In the genomic region with DNA sequence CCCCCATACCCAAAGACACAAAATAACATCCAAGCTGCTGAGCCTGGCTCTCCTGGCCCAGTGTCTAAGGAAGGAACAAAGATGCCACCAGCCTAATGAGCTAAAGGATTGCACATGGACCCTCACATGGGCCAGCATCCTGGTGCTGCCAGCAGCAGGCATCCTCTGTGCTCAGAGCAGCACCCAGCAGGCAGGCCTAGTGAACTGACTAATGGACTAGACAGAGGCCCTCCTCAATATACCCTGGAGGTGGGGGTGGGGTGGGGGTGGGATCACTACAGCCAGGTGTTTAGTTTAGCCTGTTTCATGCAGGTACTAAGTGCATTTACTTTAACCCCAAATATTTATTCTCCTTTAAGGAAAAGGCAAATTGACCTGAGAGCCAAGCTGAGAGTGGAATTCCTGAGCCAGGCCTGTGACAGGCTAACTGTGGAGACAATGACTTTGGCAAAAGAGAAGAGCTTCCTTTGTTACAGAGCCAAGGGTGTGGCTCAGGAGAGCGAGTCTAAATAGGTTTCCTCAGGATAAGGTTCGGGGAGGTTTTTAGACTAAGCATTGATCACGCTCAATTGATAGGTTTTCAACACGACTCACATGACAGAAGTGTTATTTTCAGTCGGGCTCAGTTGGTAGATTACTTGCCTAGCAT, we compare ENCODE assay signal across 19 mouse cellular contexts. TPM values are rescaled to one million over a fixed set of nuclear protein-coding genes. Genes with fewer than 3 reads are reported as not detected.
DNase-seq lines count a peak whose midpoint lies in the region; ATAC-seq lines count a peak whose summit lies in the region.
"Had no signal": no experiment of that assay in that cellular context is flagged by ENCODE, and none has a peak within 500 bp of the region (broad histone marks: within the 10 kb centered on the region; RNA-seq: fewer than 3 reads in every experiment).

No protein-coding gene starts in this region.

- peak; percentile 36 for DNase-seq in cerebellum, adult 9-10 months
- DNase-seq in midbrain, embryonic 10.5 days (ENCODE audit: low spot score), result no peak
- DNase-seq in midbrain, embryonic 11.5 days (ENCODE audit: low spot score, missing footprints), result no peak
- DNase-seq in spleen, postnatal 4 days (ENCODE audit: low spot score in 2 of 2), result no peak
- no peak for DNase-seq in urinary bladder, adult 2 months (ENCODE audit: low spot score)
- no peak for DNase-seq in kidney, postnatal 14 days
- DNase-seq: adrenal gland, adult 2 months; heart, postnatal 14 days; kidney, postnatal 4 days; right cerebral cortex, adult 18-20 months; thymus, postnatal 4 days had no signal

- 64% methylated on average over 5 of the region's 5 CpGs for WGBS in midbrain, embryonic 10.5 days
- 54% methylated on average over 5 of the region's 5 CpGs for WGBS in midbrain, embryonic 11.5 days
- 48% methylated on average over 5 of the region's 5 CpGs for WGBS in forebrain, embryonic 15.5 days

- H3K27ac ChIP-seq in midbrain, embryonic 10.5 days (replicated peaks), result 0 out of 2 replicates have a peak overlapping the region, but pooled peaks have one; percentile 30
- no peak overlapping the region for H3K27ac ChIP-seq in midbrain, embryonic 11.5 days (ENCODE audit: low read depth, low read length)
- H3K27ac ChIP-seq in forebrain, embryonic 15.5 days (replicated peaks), result peak overlapping the region; percentile 27; the same call in 1 of the 2 replicates
- H3K27ac ChIP-seq: hindbrain, embryonic 14.5 days; limb, embryonic 15.5 days; liver, embryonic 15.5 days; neural tube, embryonic 12.5 days had no signal

- peaks cover 15% of the 10 kb centered on the region for H3K4me1 ChIP-seq in midbrain, embryonic 10.5 days
- H3K4me1 ChIP-seq in midbrain, embryonic 11.5 days (ENCODE audit: control insufficient read depth, insufficient read depth, low read length), result peaks cover 11% of the 10 kb centered on the region
- peaks cover 10% of the 10 kb centered on the region for H3K4me1 ChIP-seq in forebrain, embryonic 15.5 days
- H3K4me1 ChIP-seq: limb, embryonic 15.5 days; liver, embryonic 15.5 days had no signal

- peaks cover 16% of the 10 kb centered on the region; the same call in 1 of the 2 replicates for H3K27me3 ChIP-seq in midbrain, embryonic 10.5 days (ENCODE audit: low read depth, poor library complexity, severe bottlenecking)
- H3K27me3 ChIP-seq in midbrain, embryonic 11.5 days (ENCODE audit: control insufficient read depth, insufficient read depth, low read length), result no peaks in the 10 kb centered on the region; the same call in 1 of the 2 replicates
- no peaks in the 10 kb centered on the region for H3K27me3 ChIP-seq in forebrain, embryonic 15.5 days
- H3K27me3 ChIP-seq: limb, embryonic 15.5 days; liver, embryonic 15.5 days; neural tube, embryonic 12.5 days had no signal

- H3K4me2 ChIP-seq in midbrain, embryonic 11.5 days, result no peak overlapping the region
- H3K4me2 ChIP-seq in forebrain, embryonic 15.5 days (replicated peaks), result no peak overlapping the region
- H3K4me2 ChIP-seq: heart, embryonic 12.5 days; hindbrain, embryonic 14.5 days; limb, embryonic 15.5 days; liver, embryonic 15.5 days; neural tube, embryonic 12.5 days had no signal

- no peak overlapping the region for H3K9ac ChIP-seq in midbrain, embryonic 11.5 days (ENCODE audit: low read length)
- H3K9ac ChIP-seq in forebrain, embryonic 15.5 days (replicated peaks), result no peak overlapping the region
- H3K9ac ChIP-seq: heart, embryonic 12.5 days; hindbrain, embryonic 14.5 days; limb, embryonic 15.5 days; liver, embryonic 15.5 days; neural tube, embryonic 12.5 days had no signal

- ATAC-seq in cerebellum, adult (ENCODE audit: insufficient number of reproducible peaks, low FRiP score, low TSS enrichment), result no peak
- no peak for ATAC-seq in midbrain, embryonic 11.5 days (ENCODE audit: low FRiP score)
- ATAC-seq in forebrain, embryonic 15.5 days (replicated peaks), result peak; percentile 44; the same call in 1 of the 2 replicates

- H3K9me3 ChIP-seq in midbrain, embryonic 10.5 days (replicated peaks), result no peaks in the 10 kb centered on the region
- no peaks in the 10 kb centered on the region for H3K9me3 ChIP-seq in midbrain, embryonic 11.5 days (ENCODE audit: control insufficient read depth, low read length)
- no peaks in the 10 kb centered on the region for H3K9me3 ChIP-seq in forebrain, embryonic 15.5 days
- H3K9me3 ChIP-seq: heart, embryonic 12.5 days; limb, embryonic 15.5 days; liver, embryonic 15.5 days; neural tube, embryonic 12.5 days had no signal

- H3K4me3 ChIP-seq in midbrain, embryonic 10.5 days, result no peak overlapping the region
- H3K4me3 ChIP-seq in midbrain, embryonic 11.5 days (ENCODE audit: low read depth, low read length), result no peak overlapping the region
- H3K4me3 ChIP-seq in forebrain, embryonic 15.5 days, result no peak overlapping the region
- H3K4me3 ChIP-seq: heart, embryonic 12.5 days; limb, embryonic 15.5 days; liver, embryonic 15.5 days; neural tube, embryonic 12.5 days had no signal

- H3K36me3 ChIP-seq in midbrain, embryonic 10.5 days, result no peaks in the 10 kb centered on the region
- no peaks in the 10 kb centered on the region for H3K36me3 ChIP-seq in midbrain, embryonic 11.5 days (ENCODE audit: control insufficient read depth, insufficient read depth, low read length)
- H3K36me3 ChIP-seq in forebrain, embryonic 15.5 days, result no peaks in the 10 kb centered on the region
- H3K36me3 ChIP-seq: heart, embryonic 12.5 days; limb, embryonic 15.5 days; liver, embryonic 15.5 days; neural tube, embryonic 12.5 days had no signal

RNA-seq across cellular contexts. Expression of gene Amer2, which starts 3.3 kb away (rescaled TPM):
- 9.9 and 14.1 TPM in 2 replicates for polyA plus RNA-seq in midbrain, embryonic 10.5 days (2016; fragmentation: Nextera tagmentation; extraction: Ambion mirVana)
- polyA plus RNA-seq in midbrain, embryonic 11.5 days (2014; fragmentation: Nextera tagmentation; extraction: Ambion mirVana), result 11.2 and 12.5 TPM in 2 replicates
- polyA plus RNA-seq in forebrain, embryonic 15.5 days (2015; fragmentation: Nextera tagmentation; extraction: Ambion mirVana), result 51.1 and 54.6 TPM in 2 replicates
- 0.15 and 0.18 TPM in 2 replicates for polyA plus RNA-seq in urinary bladder, adult 2 months (2012; rRNA removed)
- polyA plus RNA-seq: small intestine, adult 2 months had no signal
